Mouse (Mus musculus): Measurements from ENCODE around the gene Flt4. TPM values are rescaled to one million over a fixed set of nuclear protein-coding genes. Genes with fewer than 3 reads are reported as not detected.

The Flt4 gene
- polyA plus RNA-seq, 1 experiment from 2014 or later: 1.4 TPM

- no peak overlapping the region for H3K27ac ChIP-seq (replicated peaks)
- 0 out of 2 replicates have a peak, but pooled peaks cover 3% of the 10 kb centered on the region for H3K4me1 ChIP-seq
- no peaks in the 10 kb centered on the region for H3K36me3 ChIP-seq
- no peak for ATAC-seq (replicated peaks)
- 82% methylated on average over 16 of the region's 16 CpGs for WGBS
- H3K4me3 ChIP-seq: no peak overlapping the region
- H3K9me3 ChIP-seq: no peaks in the 10 kb centered on the region
- no peak overlapping the region for H3K9ac ChIP-seq (replicated peaks)
- H3K4me2 ChIP-seq (replicated peaks): no peak overlapping the region
- no peaks in the 10 kb centered on the region for H3K27me3 ChIP-seq
These were observed 42.1 kb downstream of the Flt4 start for GRCm38 (mm10) chr11:49650994-49651761.

- no peak; the same call in 1 of the 2 replicates for ATAC-seq (replicated peaks)
- H3K27me3 ChIP-seq: no peaks in the 10 kb centered on the region
- H3K36me3 ChIP-seq: no peaks in the 10 kb centered on the region
- no peak overlapping the region for H3K27ac ChIP-seq (replicated peaks)
- H3K9me3 ChIP-seq: no peaks in the 10 kb centered on the region
- no peak overlapping the region for H3K4me3 ChIP-seq
- 0 out of 2 replicates have a peak, but pooled peaks cover 3% of the 10 kb centered on the region for H3K4me1 ChIP-seq
- no peak overlapping the region for H3K4me2 ChIP-seq (replicated peaks)
- no peak overlapping the region for H3K9ac ChIP-seq (replicated peaks)
- 88% methylated on average over 10 of the region's 10 CpGs for WGBS
These were observed 42.8 kb downstream of the Flt4 start for GRCm38 (mm10) chr11:49651762-49652322.

- WGBS: 24% methylated on average over 19 of the region's 19 CpGs
- Histone ChIP-seq H3K4me3 (no peak overlapping the region), H3K36me3 (no peaks in the 10 kb centered on the region), H3K9ac (replicated peaks) (no peak overlapping the region), H3K27ac (replicated peaks) (no peak overlapping the region), H3K4me2 (replicated peaks) (peak overlapping the region; percentile 15), H3K9me3 (no peaks in the 10 kb centered on the region), H3K27me3 (no peaks in the 10 kb centered on the region), H3K4me1 (0 out of 2 replicates have a peak, but pooled peaks cover 3% of the 10 kb centered on the region)
- peak; percentile 74 for ATAC-seq (replicated peaks)
These were observed 43.5 kb downstream of the Flt4 start for GRCm38 (mm10) chr11:49652401-49653078.

GRCm38 (mm10) chr11:49653079-49653408 lies 44.0 kb downstream of the Flt4 start:
- Histone ChIP-seq H3K9me3 (no peaks in the 10 kb centered on the region), H3K4me1 (0 out of 2 replicates have a peak, but pooled peaks cover 3% of the 10 kb centered on the region), H3K9ac (replicated peaks) (no peak overlapping the region), H3K27ac (replicated peaks) (no peak overlapping the region), H3K27me3 (no peaks in the 10 kb centered on the region), H3K36me3 (no peaks in the 10 kb centered on the region), H3K4me3 (no peak overlapping the region), H3K4me2 (replicated peaks) (peak overlapping the region; percentile 15)
- no peak; the same call in 1 of the 2 replicates for ATAC-seq (replicated peaks)
- WGBS: 39% methylated on average over 11 of the region's 11 CpGs

- WGBS: 94% methylated on average over 5 of the region's 5 CpGs
- no peak for ATAC-seq (replicated peaks)
These were observed 45.6 kb downstream of the Flt4 start for GRCm38 (mm10) chr11:49654651-49655050.

GRCm38 (mm10) chr11:49655501-49655900 lies 46.4 kb downstream of the Flt4 start:
- Histone ChIP-seq H3K27me3 (no peaks in the 10 kb centered on the region), H3K36me3 (no peaks in the 10 kb centered on the region), H3K4me2 (replicated peaks) (no peak overlapping the region), H3K4me1 (0 out of 2 replicates have a peak, but pooled peaks cover 3% of the 10 kb centered on the region), H3K4me3 (no peak overlapping the region), H3K9me3 (no peaks in the 10 kb centered on the region), H3K9ac (replicated peaks) (no peak overlapping the region), H3K27ac (replicated peaks) (no peak overlapping the region)
- ATAC-seq (replicated peaks): no peak

More at GRCm38 (mm10) chr11:49654651-49655050, 45.6 kb downstream of the Flt4 start:
- Histone ChIP-seq H3K9me3 (no peaks in the 10 kb centered on the region), H3K4me2 (replicated peaks) (no peak overlapping the region), H3K4me3 (no peak overlapping the region), H3K27ac (replicated peaks) (no peak overlapping the region), H3K9ac (replicated peaks) (no peak overlapping the region), H3K27me3 (no peaks in the 10 kb centered on the region), H3K36me3 (no peaks in the 10 kb centered on the region), H3K4me1 (0 out of 2 replicates have a peak, but pooled peaks cover 3% of the 10 kb centered on the region)

- no peak overlapping the region for H3K27ac ChIP-seq (replicated peaks)
- no peak overlapping the region for H3K9ac ChIP-seq (replicated peaks)
- no peak for ATAC-seq (replicated peaks)
- WGBS: 92% methylated on average over 4 of the region's 4 CpGs
- no peak overlapping the region for H3K4me3 ChIP-seq
- H3K4me1 ChIP-seq: 0 out of 2 replicates have a peak, but pooled peaks cover under 1% of the 10 kb centered on the region
- H3K9me3 ChIP-seq: no peaks in the 10 kb centered on the region
- H3K4me2 ChIP-seq (replicated peaks): no peak overlapping the region
- no peaks in the 10 kb centered on the region for H3K27me3 ChIP-seq
- H3K36me3 ChIP-seq: no peaks in the 10 kb centered on the region
These were observed 49.0 kb downstream of the Flt4 start for GRCm38 (mm10) chr11:49658065-49658464.

GRCm38 (mm10) chr11:49658791-49659469 lies 49.9 kb downstream of the Flt4 start:
- no peaks in the 10 kb centered on the region for H3K9me3 ChIP-seq
- H3K27me3 ChIP-seq: no peaks in the 10 kb centered on the region
- WGBS: 72% methylated on average over 10 of the region's 10 CpGs
- no peaks in the 10 kb centered on the region for H3K36me3 ChIP-seq
- no peak overlapping the region for H3K4me3 ChIP-seq
- no peak for ATAC-seq (replicated peaks)
- H3K9ac ChIP-seq (replicated peaks): no peak overlapping the region
- no peak overlapping the region for H3K27ac ChIP-seq (replicated peaks)
- H3K4me1 ChIP-seq: no peaks in the 10 kb centered on the region
- no peak overlapping the region for H3K4me2 ChIP-seq (replicated peaks)

- Histone ChIP-seq H3K9ac (replicated peaks) (no peak overlapping the region), H3K4me2 (replicated peaks) (no peak overlapping the region), H3K27ac (replicated peaks) (no peak overlapping the region), H3K4me1 (no peaks in the 10 kb centered on the region), H3K9me3 (no peaks in the 10 kb centered on the region), H3K4me3 (no peak overlapping the region), H3K27me3 (no peaks in the 10 kb centered on the region), H3K36me3 (no peaks in the 10 kb centered on the region)
- ATAC-seq (replicated peaks): no peak
- 74% methylated on average over 7 of the region's 7 CpGs for WGBS
These were observed 50.4 kb downstream of the Flt4 start for GRCm38 (mm10) chr11:49659470-49659799.

- ATAC-seq (replicated peaks): no peak
- no peaks in the 10 kb centered on the region for H3K9me3 ChIP-seq
- 57% methylated on average over 15 of the region's 15 CpGs for WGBS
- no peak overlapping the region for H3K27ac ChIP-seq (replicated peaks)
- no peak overlapping the region for H3K4me3 ChIP-seq
- no peaks in the 10 kb centered on the region for H3K27me3 ChIP-seq
- no peaks in the 10 kb centered on the region for H3K36me3 ChIP-seq
- no peaks in the 10 kb centered on the region for H3K4me1 ChIP-seq
- H3K4me2 ChIP-seq (replicated peaks): no peak overlapping the region
- no peak overlapping the region for H3K9ac ChIP-seq (replicated peaks)
These were observed 53.3 kb downstream of the Flt4 start for GRCm38 (mm10) chr11:49662292-49662780.

- no peaks in the 10 kb centered on the region for H3K4me1 ChIP-seq
- ATAC-seq (replicated peaks): no peak
- 84% methylated on average over 5 of the region's 5 CpGs for WGBS
These were observed 54.2 kb downstream of the Flt4 start, which contains the start of gene Scgb3a1 for GRCm38 (mm10) chr11:49663310-49663709. Scgb3a1 (plus strand) TSS chr11:49663610.

More at GRCm38 (mm10) chr11:49663310-49663709, 54.2 kb downstream of the Flt4 start, which contains the start of gene Scgb3a1:
- Histone ChIP-seq H3K36me3 (peaks cover 2% of the 10 kb centered on the region; the same call in 1 of the 2 replicates), H3K9me3 (no peaks in the 10 kb centered on the region), H3K27ac (replicated peaks) (no peak within 1 kb of the TSS), H3K27me3 (no peaks in the 10 kb centered on the region), H3K9ac (replicated peaks) (no peak within 1 kb of the TSS), H3K4me3 (no peak within 1 kb of the TSS), H3K4me2 (replicated peaks) (no peak within 1 kb of the TSS)
